Mouse (Mus musculus): ENCODE measurements around the gene Tbc1d10b.
"Not testable (repeated sequence)": the region's sequence is repeated elsewhere in the genome, so short reads cannot be mapped to it uniquely, and the experiment has no call there.

Gene Tbc1d10b

GRCm38 (mm10) chr7:127208295-127208552, at the start of gene Tbc1d10b:
TSS of gene Tbc1d10b (minus strand) at chr7:127208468.
- DNase-seq (ENCODE audit: low read depth, low spot score), result no peak

- DNase-seq (ENCODE audit: low read depth, low spot score), result no peak
These were observed 48.2 kb upstream of the Tbc1d10b start for GRCm38 (mm10) chr7:127256518-127256917.

GRCm38 (mm10) chr7:127255965-127256364, 47.7 kb upstream of the Tbc1d10b start:
- no peak for DNase-seq (ENCODE audit: low read depth, low spot score)

GRCm38 (mm10) chr7:127255008-127255407, 46.7 kb upstream of the Tbc1d10b start:
- no peak for DNase-seq (ENCODE audit: low read depth, low spot score)

GRCm38 (mm10) chr7:127253821-127254769, 45.8 kb upstream of the Tbc1d10b start:
- DNase-seq (ENCODE audit: low read depth, low spot score), result peak; percentile 86

- no peak for DNase-seq (ENCODE audit: low read depth, low spot score)
These were observed 45.1 kb upstream of the Tbc1d10b start for GRCm38 (mm10) chr7:127253341-127253740.

- no peak for DNase-seq (ENCODE audit: low read depth, low spot score)
These were observed 44.1 kb upstream of the Tbc1d10b start for GRCm38 (mm10) chr7:127252414-127252813.

- DNase-seq (ENCODE audit: low read depth, low spot score), result not testable (repeated sequence)
These were observed 42.2 kb upstream of the Tbc1d10b start for GRCm38 (mm10) chr7:127250511-127250910.

GRCm38 (mm10) chr7:127244658-127245510, 36.6 kb upstream of the Tbc1d10b start:
- DNase-seq (ENCODE audit: low read depth, low spot score), result no peak

- peak; percentile 80 for DNase-seq (ENCODE audit: low read depth, low spot score)
These were observed 35.8 kb upstream of the Tbc1d10b start, which contains the start of gene Zfp771 for GRCm38 (mm10) chr7:127243870-127244657. TSS of gene Zfp771 (plus strand) at chr7:127244274.

GRCm38 (mm10) chr7:127243361-127243867, 35.1 kb upstream of the Tbc1d10b start:
- DNase-seq (ENCODE audit: low read depth, low spot score), result no peak

GRCm38 (mm10) chr7:127234777-127235176, 26.5 kb upstream of the Tbc1d10b start:
- DNase-seq (ENCODE audit: low read depth, low spot score), result no peak

- no peak for DNase-seq (ENCODE audit: low read depth, low spot score)
These were observed 25.5 kb upstream of the Tbc1d10b start for GRCm38 (mm10) chr7:127233765-127234164.

- no peak for DNase-seq (ENCODE audit: low read depth, low spot score)
These were observed 25.1 kb upstream of the Tbc1d10b start for GRCm38 (mm10) chr7:127233368-127233749.

- no peak for DNase-seq (ENCODE audit: low read depth, low spot score)
These were observed 24.5 kb upstream of the Tbc1d10b start, which contains the start of the genes Zfp553 and Sept1 for GRCm38 (mm10) chr7:127232622-127233367. TSS of gene Zfp553 (plus strand) at chr7:127233061. TSS of gene Sept1 (minus strand) at chr7:127233130.

- DNase-seq (ENCODE audit: low read depth, low spot score), result no peak
These were observed 23.8 kb upstream of the Tbc1d10b start for GRCm38 (mm10) chr7:127231826-127232621.

- no peak for DNase-seq (ENCODE audit: low read depth, low spot score)
These were observed 23.1 kb upstream of the Tbc1d10b start for GRCm38 (mm10) chr7:127231376-127231775.

GRCm38 (mm10) chr7:127228615-127229303, 20.5 kb upstream of the Tbc1d10b start:
- peak; percentile 80 for DNase-seq (ENCODE audit: low read depth, low spot score)
